Mouse (Mus musculus) CH12.LX (cell line): ENCODE measurements around the gene Itih2.

Source experiments
- BHLHE40 ChIP-seq: IDR thresholded peaks from 2 replicates; pipeline ENCODE4 v1.6.1; 2011; ENCODE audit warnings: mild to moderate bottlenecking, low read depth, low read length, improper control_type of control experiment
- CHD2 ChIP-seq: IDR thresholded peaks from 2 replicates; pipeline ENCODE4 v1.6.1; 2011; ENCODE audit warnings: low read length, improper control_type of control experiment
- CTCF ChIP-seq, 2 experiments: IDR thresholded peaks in 1 of 2; conservative IDR thresholded peaks in 1 of 2; 2 replicates each; pipeline ENCODE4 v1.5.1; 2011 to 2012; ENCODE audit warnings: low read depth in 2 of 2, low read length in 2 of 2, improper control_type of control experiment in 1 of 2, inconsistent platforms in 1 of 2, mild to moderate bottlenecking in 1 of 2, moderate library complexity in 1 of 2
- EP300 ChIP-seq: IDR thresholded peaks from 2 replicates; pipeline ENCODE4 v1.6.1; 2011; ENCODE audit warnings: low read length, improper control_type of control experiment
- GABPA ChIP-seq: IDR thresholded peaks from 2 replicates; pipeline ENCODE4 v1.6.1; 2012; ENCODE audit warnings: low read depth, low read length, improper control_type of control experiment, inconsistent platforms; ENCODE audit not compliant: insufficient replicate concordance
- HCFC1 ChIP-seq: IDR thresholded peaks from 2 replicates; pipeline ENCODE4 v1.6.1; 2012; ENCODE audit warnings: low read depth, mild to moderate bottlenecking, inconsistent platforms, low read length, improper control_type of control experiment
- JUN ChIP-seq: IDR thresholded peaks from 2 replicates; pipeline ENCODE4 v1.6.1; 2011; ENCODE audit warnings: low read depth, mild to moderate bottlenecking, low read length, improper control_type of control experiment, moderate library complexity; ENCODE audit not compliant: insufficient read depth
- MAFK ChIP-seq: IDR thresholded peaks from 2 replicates; pipeline ENCODE4 v1.6.1; 2011; ENCODE audit warnings: low read length, improper control_type of control experiment; ENCODE audit not compliant: insufficient replicate concordance
- NELFE ChIP-seq: IDR thresholded peaks from 2 replicates; pipeline ENCODE4 v1.6.1; 2011; ENCODE audit warnings: low read depth, low read length, improper control_type of control experiment
- TBP ChIP-seq: conservative IDR thresholded peaks from 2 replicates; pipeline ENCODE4 v1.6.1; 2011; ENCODE audit warnings: low read depth, low read length, improper control_type of control experiment
- ZC3H11A ChIP-seq: IDR thresholded peaks from 2 replicates; pipeline ENCODE4 v1.6.1; 2012; ENCODE audit warnings: low read depth, mild to moderate bottlenecking, inconsistent platforms, low read length, improper control_type of control experiment

GRCm38 (mm10) chr2:10076675-10077074, 54.5 kb downstream of the Itih2 start:
- no peak for TF ChIP-seq CTCF (conservative IDR thresholded peaks at IDR 0.05 in 1 of 2, IDR thresholded peaks at IDR 0.05 in 1 of 2; ENCODE audit: low read depth in 2 of 2, low read length in 2 of 2)
- TF ChIP-seq GABPA = no peak
- TF ChIP-seq ZC3H11A = no peak
- TF ChIP-seq MAFK = no peak
- TF ChIP-seq EP300 = no peak
- no peak for TF ChIP-seq CHD2
- no peak for TF ChIP-seq TBP
- no peak for TF ChIP-seq HCFC1
- TF ChIP-seq BHLHE40 = no peak
- TF ChIP-seq NELFE = no peak
- no peak for TF ChIP-seq JUN
